Mouse (Mus musculus): Measurements from ENCODE around the gene Mfap4. TPM values are rescaled to one million over a fixed set of nuclear protein-coding genes. Genes with fewer than 3 reads are reported as not detected.

Gene Mfap4
- polyA plus RNA-seq, 1 experiment from 2014 or later = 6.1 TPM

DNA sequence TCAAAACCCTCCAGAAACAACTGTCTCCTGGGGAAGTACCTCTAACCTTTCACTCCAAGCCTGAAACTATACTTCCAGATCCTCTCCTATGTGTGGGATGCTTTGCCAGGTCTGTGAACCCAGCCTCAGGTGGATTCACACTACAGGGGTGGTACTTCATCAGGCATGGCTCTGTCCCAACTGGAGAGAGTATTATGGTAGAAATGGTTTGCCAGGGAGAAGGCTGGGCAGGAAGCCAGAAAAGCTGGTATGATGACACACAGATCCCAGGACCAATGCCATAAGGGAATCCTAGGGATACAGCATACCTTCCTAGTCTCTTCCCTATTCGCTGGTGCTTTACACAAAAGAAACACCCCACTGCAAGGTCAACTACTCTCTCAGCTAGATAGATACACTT is 41.6 kb downstream of the Mfap4 start:
- Histone ChIP-seq H3K9ac (replicated peaks; ENCODE audit: low read depth, low read length) (no peak overlapping the region), H3K27me3 (ENCODE audit: control insufficient read depth, insufficient read depth, low read length) (no peaks in the 10 kb centered on the region), H3K4me2 (ENCODE audit: low read depth, low read length) (no peak overlapping the region), H3K36me3 (ENCODE audit: control insufficient read depth, insufficient read depth, low read length) (peaks cover 8% of the 10 kb centered on the region; the same call in 1 of the 2 replicates), H3K9me3 (ENCODE audit: control insufficient read depth, low read length) (no peaks in the 10 kb centered on the region), H3K4me3 (ENCODE audit: low read depth, low read length) (no peak overlapping the region), H3K27ac (ENCODE audit: low read depth, low read length) (no peak overlapping the region), H3K4me1 (ENCODE audit: control insufficient read depth, insufficient read depth, low read length) (peaks cover 8% of the 10 kb centered on the region; the same call in 1 of the 2 replicates)
- no peak for ATAC-seq (ENCODE audit: low read depth)
- WGBS = 81% methylated on average over 1 of the region's 1 CpGs

DNA sequence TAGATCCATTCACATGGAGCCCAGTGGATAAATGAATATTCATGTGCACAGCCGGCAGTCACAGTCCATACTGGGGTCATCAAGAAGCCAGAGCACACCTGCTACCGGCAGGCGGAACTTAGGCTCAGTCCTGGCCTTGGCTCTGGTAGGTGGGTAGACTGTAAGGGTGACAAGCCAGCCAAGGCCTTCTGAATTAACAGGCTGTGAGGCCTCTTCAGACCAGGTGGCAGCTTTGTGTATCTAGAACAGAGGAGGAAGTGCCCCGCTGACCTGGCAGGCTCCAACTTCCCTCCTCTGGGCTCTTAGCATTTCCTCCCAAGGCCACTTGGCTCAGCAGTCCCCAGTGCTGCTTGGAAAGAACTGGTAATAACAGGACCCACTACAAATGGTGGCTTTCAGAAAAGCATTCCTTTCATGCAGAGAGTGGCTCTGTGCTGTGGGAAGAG is 44.1 kb downstream of the Mfap4 start:
- Histone ChIP-seq H3K4me2 (ENCODE audit: low read depth, low read length) (no peak overlapping the region), H3K36me3 (ENCODE audit: control insufficient read depth, insufficient read depth, low read length) (peaks cover under 1% of the 10 kb centered on the region; the same call in 1 of the 2 replicates), H3K4me3 (ENCODE audit: low read depth, low read length) (no peak overlapping the region), H3K27me3 (ENCODE audit: control insufficient read depth, insufficient read depth, low read length) (no peaks in the 10 kb centered on the region), H3K9ac (replicated peaks; ENCODE audit: low read depth, low read length) (no peak overlapping the region), H3K4me1 (ENCODE audit: control insufficient read depth, insufficient read depth, low read length) (peaks cover 8% of the 10 kb centered on the region; the same call in 1 of the 2 replicates), H3K9me3 (ENCODE audit: control insufficient read depth, low read length) (no peaks in the 10 kb centered on the region), H3K27ac (ENCODE audit: low read depth, low read length) (peak overlapping the region; percentile 16; the same call in 1 of the 2 replicates)
- ATAC-seq (ENCODE audit: low read depth) = peak; percentile 24; the same call in 1 of the 2 replicates
- 14% methylated on average over 4 of the region's 4 CpGs for whole genome bisulfite sequencing

- no peak overlapping the region for H3K4me2 ChIP-seq (ENCODE audit: low read depth, low read length)
- H3K36me3 ChIP-seq (ENCODE audit: control insufficient read depth, insufficient read depth, low read length) = no peaks in the 10 kb centered on the region; the same call in 1 of the 2 replicates
- H3K27me3 ChIP-seq (ENCODE audit: control insufficient read depth, insufficient read depth, low read length) = no peaks in the 10 kb centered on the region
- WGBS = 86% methylated on average over 2 of the region's 2 CpGs
- ATAC-seq (ENCODE audit: low read depth) = no peak
- no peak overlapping the region for H3K4me3 ChIP-seq (ENCODE audit: low read depth, low read length)
- no peak overlapping the region for H3K27ac ChIP-seq (ENCODE audit: low read depth, low read length)
- H3K9me3 ChIP-seq (ENCODE audit: control insufficient read depth, low read length) = no peaks in the 10 kb centered on the region
- H3K9ac ChIP-seq (replicated peaks; ENCODE audit: low read depth, low read length) = no peak overlapping the region
- H3K4me1 ChIP-seq (ENCODE audit: control insufficient read depth, insufficient read depth, low read length) = peaks cover 8% of the 10 kb centered on the region; the same call in 1 of the 2 replicates
Measured at GRCm38 (mm10) chr11:61532820-61533219, 47.6 kb downstream of the Mfap4 start.

- H3K9me3 ChIP-seq (ENCODE audit: control insufficient read depth, low read length) = no peaks in the 10 kb centered on the region
- no peak overlapping the region for H3K9ac ChIP-seq (replicated peaks; ENCODE audit: low read depth, low read length)
- no peaks in the 10 kb centered on the region for H3K27me3 ChIP-seq (ENCODE audit: control insufficient read depth, insufficient read depth, low read length)
- H3K4me2 ChIP-seq (ENCODE audit: low read depth, low read length) = no peak overlapping the region
- no peaks in the 10 kb centered on the region; the same call in 1 of the 2 replicates for H3K36me3 ChIP-seq (ENCODE audit: control insufficient read depth, insufficient read depth, low read length)
- ATAC-seq (ENCODE audit: low read depth) = no peak
- H3K4me3 ChIP-seq (ENCODE audit: low read depth, low read length) = no peak overlapping the region
- H3K4me1 ChIP-seq (ENCODE audit: control insufficient read depth, insufficient read depth, low read length) = peaks cover 8% of the 10 kb centered on the region; the same call in 1 of the 2 replicates
- no peak overlapping the region for H3K27ac ChIP-seq (ENCODE audit: low read depth, low read length)
- 51% methylated on average over 5 of the region's 5 CpGs for WGBS
Measured at GRCm38 (mm10) chr11:61533571-61533970, 48.3 kb downstream of the Mfap4 start.

DNA sequence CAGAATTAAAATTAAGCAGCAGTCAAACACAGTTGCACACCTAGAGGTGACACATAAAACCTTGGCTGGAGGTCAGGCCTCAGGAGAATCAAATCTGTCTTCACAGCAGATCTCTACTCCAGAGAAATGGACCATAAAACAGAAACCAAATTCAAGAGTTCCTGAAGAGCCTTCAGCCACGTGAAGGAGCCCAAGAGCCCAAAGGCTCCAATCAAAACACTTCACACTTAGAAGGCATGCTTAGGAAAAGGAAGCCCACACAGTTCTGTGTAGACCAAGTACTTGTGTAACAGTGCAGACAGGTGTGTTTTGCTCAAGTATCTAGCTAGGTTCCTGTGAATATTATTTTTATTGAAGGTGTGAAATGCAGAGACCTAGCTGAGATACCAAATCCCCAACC is 50.3 kb downstream of the Mfap4 start:
- H3K27me3 ChIP-seq (ENCODE audit: control insufficient read depth, insufficient read depth, low read length) = no peaks in the 10 kb centered on the region
- no peak overlapping the region for H3K4me2 ChIP-seq (ENCODE audit: low read depth, low read length)
- H3K9me3 ChIP-seq (ENCODE audit: control insufficient read depth, low read length) = no peaks in the 10 kb centered on the region
- H3K27ac ChIP-seq (ENCODE audit: low read depth, low read length) = no peak overlapping the region
- no peaks in the 10 kb centered on the region for H3K4me1 ChIP-seq (ENCODE audit: control insufficient read depth, insufficient read depth, low read length)
- H3K9ac ChIP-seq (replicated peaks; ENCODE audit: low read depth, low read length) = no peak overlapping the region
- H3K4me3 ChIP-seq (ENCODE audit: low read depth, low read length) = no peak overlapping the region
- WGBS = 77% methylated on average over 1 of the region's 1 CpGs
- ATAC-seq (ENCODE audit: low read depth) = no peak
- peaks cover 9% of the 10 kb centered on the region; the same call in 1 of the 2 replicates for H3K36me3 ChIP-seq (ENCODE audit: control insufficient read depth, insufficient read depth, low read length)

DNA sequence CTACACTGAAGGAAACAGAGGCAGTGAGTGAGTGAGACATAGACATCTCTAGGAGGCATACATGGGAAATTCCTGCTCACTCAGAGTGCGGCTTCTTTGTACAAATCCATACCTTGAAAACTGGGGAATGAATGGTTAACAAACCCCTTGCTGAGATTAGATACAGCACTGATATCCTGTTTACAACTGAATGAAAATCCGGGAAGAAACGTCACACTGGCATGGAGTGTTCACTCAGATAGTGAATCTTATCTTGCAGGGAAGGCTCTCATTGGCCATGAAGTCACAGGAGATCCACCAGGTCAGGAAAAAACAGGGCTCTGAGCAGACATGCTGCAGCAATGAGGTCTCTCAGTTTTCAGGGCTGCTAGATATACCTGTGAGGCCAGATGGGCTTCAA is 51.7 kb downstream of the Mfap4 start:
- H3K9me3 ChIP-seq (ENCODE audit: control insufficient read depth, low read length) = no peaks in the 10 kb centered on the region
- H3K27me3 ChIP-seq (ENCODE audit: control insufficient read depth, insufficient read depth, low read length) = no peaks in the 10 kb centered on the region
- no peak overlapping the region for H3K27ac ChIP-seq (ENCODE audit: low read depth, low read length)
- H3K4me3 ChIP-seq (ENCODE audit: low read depth, low read length) = no peak overlapping the region
- H3K9ac ChIP-seq (replicated peaks; ENCODE audit: low read depth, low read length) = no peak overlapping the region
- 78% methylated on average over 3 of the region's 3 CpGs for WGBS
- peaks cover 9% of the 10 kb centered on the region; the same call in 1 of the 2 replicates for H3K36me3 ChIP-seq (ENCODE audit: control insufficient read depth, insufficient read depth, low read length)
- ATAC-seq (ENCODE audit: low read depth) = no peak
- H3K4me2 ChIP-seq (ENCODE audit: low read depth, low read length) = no peak overlapping the region
- no peaks in the 10 kb centered on the region for H3K4me1 ChIP-seq (ENCODE audit: control insufficient read depth, insufficient read depth, low read length)

DNA sequence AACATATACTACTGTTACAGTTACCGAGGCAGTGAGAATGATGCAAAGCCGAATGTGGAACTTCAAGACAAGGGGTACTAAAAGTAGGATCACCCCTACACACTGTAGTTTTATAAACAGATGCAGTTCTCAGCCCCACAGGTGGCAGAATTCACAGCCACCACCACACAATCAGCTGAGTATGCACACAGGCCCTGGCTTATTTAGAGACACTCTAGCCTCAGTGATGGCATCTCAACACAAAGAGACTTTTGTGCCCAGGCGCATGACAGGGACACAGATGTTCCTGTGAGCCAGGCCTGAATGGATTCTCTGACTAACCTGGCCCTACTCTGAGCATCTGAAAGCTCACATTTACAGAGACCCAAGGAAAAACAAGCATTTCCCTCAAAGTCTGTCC is 52.1 kb downstream of the Mfap4 start:
- 91% methylated on average over 3 of the region's 3 CpGs for WGBS
- no peak for ATAC-seq (ENCODE audit: low read depth)
- no peak overlapping the region for H3K27ac ChIP-seq (ENCODE audit: low read depth, low read length)
- no peaks in the 10 kb centered on the region for H3K27me3 ChIP-seq (ENCODE audit: control insufficient read depth, insufficient read depth, low read length)
- H3K4me1 ChIP-seq (ENCODE audit: control insufficient read depth, insufficient read depth, low read length) = no peaks in the 10 kb centered on the region
- H3K9ac ChIP-seq (replicated peaks; ENCODE audit: low read depth, low read length) = no peak overlapping the region
- H3K36me3 ChIP-seq (ENCODE audit: control insufficient read depth, insufficient read depth, low read length) = peaks cover 9% of the 10 kb centered on the region; the same call in 1 of the 2 replicates
- H3K9me3 ChIP-seq (ENCODE audit: control insufficient read depth, low read length) = no peaks in the 10 kb centered on the region
- no peak overlapping the region for H3K4me2 ChIP-seq (ENCODE audit: low read depth, low read length)
- H3K4me3 ChIP-seq (ENCODE audit: low read depth, low read length) = no peak overlapping the region

Other genes starting within 250 kb of the Mfap4 start
- gene Aldh3a2, start 218.0 kb upstream of the Mfap4 start, polyA plus RNA-seq (2014; fragmentation: Nextera tagmentation; extraction: Ambion mirVana) = 29.1 and 36.9 TPM in 2 replicates
- gene Slc47a2, start 142.6 kb upstream of the Mfap4 start, polyA plus RNA-seq (2014; fragmentation: Nextera tagmentation; extraction: Ambion mirVana) = not detected in 2 replicates
- gene Slc47a1, start 107.1 kb upstream of the Mfap4 start, polyA plus RNA-seq (2014; fragmentation: Nextera tagmentation; extraction: Ambion mirVana) = 0.19 TPM in 1 of 2 replicates, not detected in the other
- gene Rnf112, start 31.3 kb upstream of the Mfap4 start, polyA plus RNA-seq (2014; fragmentation: Nextera tagmentation; extraction: Ambion mirVana) = 7.2 and 9.3 TPM in 2 replicates
- 52.8 and 65.7 TPM in 2 replicates for gene Mapk7, start 9.0 kb downstream of the Mfap4 start, polyA plus RNA-seq (2014; fragmentation: Nextera tagmentation; extraction: Ambion mirVana)
- 35.6 and 36.9 TPM in 2 replicates for gene B9d1, start 19.7 kb downstream of the Mfap4 start, polyA plus RNA-seq (2014; fragmentation: Nextera tagmentation; extraction: Ambion mirVana)
- gene Epn2, start 94.3 kb downstream of the Mfap4 start, polyA plus RNA-seq (2014; fragmentation: Nextera tagmentation; extraction: Ambion mirVana) = 69.7 and 74.8 TPM in 2 replicates
- gene Grap, start 167.8 kb downstream of the Mfap4 start, polyA plus RNA-seq (2014; fragmentation: Nextera tagmentation; extraction: Ambion mirVana) = 4.7 and 11.7 TPM in 2 replicates
- 0.15 and 0.23 TPM in 2 replicates for gene Fam83g, start 198.7 kb downstream of the Mfap4 start, polyA plus RNA-seq (2014; fragmentation: Nextera tagmentation; extraction: Ambion mirVana)
- not detected in 2 replicates for gene Slc5a10, start 235.4 kb downstream of the Mfap4 start, polyA plus RNA-seq (2014; fragmentation: Nextera tagmentation; extraction: Ambion mirVana)

Data from neural tube, embryonic 14.5 days (tissue).